Mouse (Mus musculus) naive thymus-derived CD4-positive, alpha-beta T cell, adult 2 months (primary cell): ENCODE measurements around the gene Pla2g7.

Experiments used
- DNase-seq: peaks from one replicate; pipeline ENCODE4 v3.0.0-alpha.2; 2011; ENCODE audit warnings: low read depth

Pla2g7 gene

DNA sequence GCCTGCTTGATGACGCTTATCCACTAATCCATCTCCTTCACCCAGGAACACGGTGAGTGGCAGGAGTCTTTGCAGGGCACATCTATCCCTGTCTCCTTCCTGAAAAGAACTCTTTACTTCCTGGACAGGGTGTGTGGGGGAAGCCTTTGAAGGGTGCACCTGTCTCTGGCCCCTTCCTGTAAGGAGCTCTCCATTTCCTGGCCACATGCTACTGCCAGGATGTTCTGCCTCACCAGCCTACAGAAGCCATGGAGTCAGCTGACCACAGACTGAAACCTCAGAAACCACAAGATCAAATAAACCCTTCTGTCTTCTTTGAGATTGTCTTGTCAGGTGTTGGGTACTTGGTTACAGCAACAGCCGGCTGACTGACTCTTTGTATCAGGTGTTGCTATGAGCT is 77.2 kb downstream of the Pla2g7 start:
- peak; percentile 31 for DNase-seq

DNA sequence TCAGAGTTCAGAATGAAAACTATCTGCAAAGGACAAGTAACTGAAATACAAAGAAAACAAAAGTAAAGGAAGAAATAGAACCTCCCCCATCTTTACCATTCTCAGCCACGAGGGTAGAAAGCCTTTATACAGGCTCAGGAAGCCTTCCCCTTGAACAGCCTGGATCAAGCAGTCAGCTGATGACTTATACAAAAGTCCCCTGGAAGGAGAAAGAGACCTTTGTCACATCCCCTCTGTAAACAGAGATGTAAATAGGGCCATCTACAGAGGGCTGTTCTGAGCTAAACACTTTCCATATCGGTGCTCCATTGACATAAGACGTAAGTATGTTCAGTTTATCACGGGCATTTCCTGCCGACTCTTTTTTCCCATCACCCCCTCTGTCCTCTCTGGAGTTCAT is 79.0 kb downstream of the Pla2g7 start:
- DNase-seq = no peak

DNA sequence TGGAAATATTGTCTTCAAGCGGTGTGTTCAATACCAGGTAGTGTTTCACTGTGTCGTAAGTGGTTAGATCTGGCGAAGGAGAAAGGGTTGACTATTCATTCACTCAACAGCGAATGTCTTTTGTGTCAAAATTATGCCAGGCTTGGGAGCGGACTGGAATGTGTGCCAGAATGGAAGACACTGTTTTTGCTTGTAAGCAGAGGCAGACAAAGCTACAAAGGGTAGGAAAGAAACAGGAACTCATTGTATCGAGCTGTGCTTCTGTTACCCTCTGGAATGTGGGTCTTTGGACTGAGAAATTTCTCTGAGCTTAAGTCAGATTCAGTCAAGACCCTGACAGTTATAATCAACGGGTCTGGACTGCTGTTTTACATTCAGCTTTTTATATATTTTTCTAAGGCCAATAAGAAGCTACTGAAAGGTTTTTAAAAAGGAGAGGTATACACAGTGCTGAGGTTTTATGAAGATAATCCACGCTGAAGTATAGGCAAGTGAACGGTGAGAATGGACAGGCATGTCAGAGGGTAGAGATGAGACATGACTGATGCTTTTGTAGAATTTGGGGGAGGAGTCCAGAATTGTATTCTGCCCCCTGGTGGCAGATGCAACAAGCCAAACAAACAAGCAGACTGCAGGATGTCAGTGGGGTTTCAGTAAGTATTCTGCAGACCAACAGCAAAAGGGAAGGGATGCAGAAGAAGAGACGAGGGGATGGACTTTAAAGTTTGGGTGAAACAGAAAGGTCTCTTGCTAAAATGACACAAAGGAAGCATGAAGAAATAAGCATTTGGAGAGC is 81.9 kb downstream of the Pla2g7 start:
- peak; percentile 47 for DNase-seq

DNA sequence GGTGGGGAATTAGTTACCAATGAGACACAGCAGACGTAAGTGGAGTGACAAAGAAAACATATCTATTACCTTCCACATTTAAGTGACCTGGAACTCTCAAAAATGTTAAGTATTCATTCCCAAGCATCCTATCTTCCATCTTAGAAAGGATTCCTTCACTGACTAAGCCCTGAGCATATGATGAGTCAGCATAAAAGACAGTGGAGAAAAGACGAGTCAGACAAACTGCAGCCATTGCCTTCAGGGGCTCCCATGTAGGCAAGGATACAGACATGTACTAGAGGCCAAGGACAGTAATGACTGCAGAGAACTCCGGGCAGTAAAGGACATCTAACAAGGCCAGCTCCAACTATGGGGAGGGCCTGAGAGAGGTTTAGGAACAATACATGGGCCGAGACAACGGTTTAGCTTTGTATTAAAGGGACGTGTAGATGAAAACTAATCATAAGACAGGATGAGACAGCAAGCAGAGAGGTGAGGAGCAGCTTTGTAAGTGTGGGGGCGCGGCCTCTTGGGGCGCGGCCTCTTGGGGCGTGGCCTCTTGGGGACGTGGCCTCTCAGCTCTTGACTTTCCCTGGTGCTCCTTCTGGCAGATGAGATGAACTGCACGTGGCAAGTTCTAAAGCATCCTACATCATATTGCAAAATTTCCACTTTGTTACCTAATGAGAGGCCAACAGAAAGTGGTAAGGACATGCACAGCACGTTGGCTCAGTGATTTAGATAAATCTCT is 83.6 kb downstream of the Pla2g7 start:
- no peak for DNase-seq
